Mouse (Mus musculus) CH12.LX (cell line): ENCODE measurements around the gene Dnajb11. TPM values are rescaled to one million over a fixed set of nuclear protein-coding genes. Genes with fewer than 3 reads are reported as not detected.

ENCODE experiments used
- DNase-seq: peaks from one replicate; pipeline ENCODE4 v3.0.0-alpha.2; 2013; ENCODE audit errors: extremely low read depth
- H3K27ac ChIP-seq: 2 replicates; pipeline ENCODE4 v1.5.1; 2012; ENCODE audit warnings: low read depth, mild to moderate bottlenecking, control low read depth, moderate library complexity; ENCODE audit not compliant: insufficient read depth
- H3K27me3 ChIP-seq: replicated peaks from 2 replicates; pipeline ENCODE3; 2012; ENCODE audit warnings: inconsistent platforms
- H3K36me3 ChIP-seq, 2 experiments: replicated peaks in 1 of 2; 2 replicates each; pipeline versions ENCODE3 to v1.6.1; 2012; ENCODE audit warnings: inconsistent platforms in 1 of 2, low read length in 1 of 2, mild to moderate bottlenecking in 1 of 2, mixed read lengths in 1 of 2, moderate library complexity in 1 of 2; ENCODE audit not compliant: control insufficient read depth in 1 of 2, insufficient read depth in 1 of 2
- H3K4me1 ChIP-seq, 2 experiments: 2 replicates each; pipeline ENCODE4 v1.6.1; 2012; ENCODE audit warnings: inconsistent platforms in 1 of 2, moderate library complexity in 1 of 2; ENCODE audit not compliant: insufficient read depth in 2 of 2, control insufficient read depth in 1 of 2
- H3K4me2 ChIP-seq: 2 replicates; pipeline ENCODE4 v1.6.1; 2012; ENCODE audit warnings: low read depth, mild to moderate bottlenecking, control low read depth; ENCODE audit not compliant: poor library complexity, insufficient read depth, severe bottlenecking
- H3K4me3 ChIP-seq, 3 experiments: fragments of 150-350 bp in 1 of 3; sonication (generic) in 1 of 3; replicated peaks in 1 of 3; 2 replicates each; pipeline versions ENCODE3 to v1.5.1; 2011 to 2012; ENCODE audit warnings: low read depth in 2 of 3, low read length in 2 of 3, mild to moderate bottlenecking in 2 of 3, moderate library complexity in 2 of 3, control low read depth in 1 of 3, improper control_type of control experiment in 1 of 3, inconsistent platforms in 1 of 3, mixed read lengths in 1 of 3; ENCODE audit not compliant: poor library complexity in 1 of 3
- H3K79me2 ChIP-seq: replicated peaks from 2 replicates; pipeline ENCODE4 v1.6.1; 2012; ENCODE audit warnings: mild to moderate bottlenecking, moderate library complexity; ENCODE audit not compliant: control insufficient read depth, poor library complexity, insufficient read depth, severe bottlenecking; ENCODE audit errors: extremely low read depth
- H3K9ac ChIP-seq: 2 replicates; pipeline ENCODE4 v1.6.1; 2012; ENCODE audit warnings: low read depth, mild to moderate bottlenecking, control low read depth, moderate library complexity; ENCODE audit not compliant: insufficient read depth
- H3K9me3 ChIP-seq: replicated peaks from 2 replicates; pipeline ENCODE3; 2012; ENCODE audit warnings: low read length, inconsistent platforms, mixed read lengths
- BHLHE40 ChIP-seq: IDR thresholded peaks from 2 replicates; pipeline ENCODE4 v1.6.1; 2011; ENCODE audit warnings: mild to moderate bottlenecking, low read depth, low read length, improper control_type of control experiment
- CHD2 ChIP-seq: IDR thresholded peaks from 2 replicates; pipeline ENCODE4 v1.6.1; 2011; ENCODE audit warnings: low read length, improper control_type of control experiment
- CTCF ChIP-seq, 2 experiments: IDR thresholded peaks in 1 of 2; conservative IDR thresholded peaks in 1 of 2; 2 replicates each; pipeline ENCODE4 v1.5.1; 2011 to 2012; ENCODE audit warnings: low read depth in 2 of 2, low read length in 2 of 2, improper control_type of control experiment in 1 of 2, inconsistent platforms in 1 of 2, mild to moderate bottlenecking in 1 of 2, moderate library complexity in 1 of 2
- ELF1 ChIP-seq: IDR thresholded peaks from 2 replicates; pipeline ENCODE4 v1.6.1; 2014; ENCODE audit warnings: low read depth, mild to moderate bottlenecking, inconsistent platforms, low read length, improper control_type of control experiment
- ETS1 ChIP-seq: conservative IDR thresholded peaks from 2 replicates; pipeline ENCODE4 v1.6.1; 2012; ENCODE audit warnings: low read depth, mild to moderate bottlenecking, inconsistent platforms, low read length, improper control_type of control experiment, moderate library complexity
- IRF4 ChIP-seq: IDR thresholded peaks from 2 replicates; pipeline ENCODE4 v1.6.1; 2014; ENCODE audit warnings: low read depth, mild to moderate bottlenecking, inconsistent platforms, low read length, improper control_type of control experiment
- JUND ChIP-seq: conservative IDR thresholded peaks from 2 replicates; pipeline ENCODE4 v1.6.1; 2011; ENCODE audit warnings: low read depth, low read length, improper control_type of control experiment
- KAT2A ChIP-seq: IDR thresholded peaks from 2 replicates; pipeline ENCODE4 v1.6.1; 2012; ENCODE audit warnings: low read length, improper control_type of control experiment, inconsistent platforms; ENCODE audit not compliant: insufficient replicate concordance
- MAX ChIP-seq: IDR thresholded peaks from 2 replicates; pipeline ENCODE4 v1.6.1; 2011; ENCODE audit warnings: low read length, improper control_type of control experiment
- MXI1 ChIP-seq: IDR thresholded peaks from 2 replicates; pipeline ENCODE4 v1.6.1; 2011; ENCODE audit warnings: mild to moderate bottlenecking, low read depth, low read length, improper control_type of control experiment
- MYC ChIP-seq: IDR thresholded peaks from 2 replicates; pipeline ENCODE4 v1.6.1; 2011; ENCODE audit warnings: low read depth, mild to moderate bottlenecking, improper control_type of control experiment, low read length
- NELFE ChIP-seq: IDR thresholded peaks from 2 replicates; pipeline ENCODE4 v1.6.1; 2011; ENCODE audit warnings: low read depth, low read length, improper control_type of control experiment
- NRF1 ChIP-seq: IDR thresholded peaks from 2 replicates; pipeline ENCODE4 v1.6.1; 2014; ENCODE audit warnings: low read depth, mild to moderate bottlenecking, inconsistent platforms, low read length, improper control_type of control experiment, moderate library complexity
- POLR2A ChIP-seq: IDR thresholded peaks from 2 replicates; pipeline ENCODE4 v1.6.1; 2011; ENCODE audit warnings: low read depth, mild to moderate bottlenecking, improper control_type of control experiment, low read length
- POLR2AphosphoS2 ChIP-seq: IDR thresholded peaks from 2 replicates; pipeline ENCODE4 v1.6.1; 2011; ENCODE audit warnings: low read depth, low read length, improper control_type of control experiment
- TCF12 ChIP-seq: IDR thresholded peaks from 2 replicates; pipeline ENCODE4 v1.6.1; 2014; ENCODE audit warnings: low read depth, mild to moderate bottlenecking, inconsistent platforms, low read length, improper control_type of control experiment
- UBTF ChIP-seq: IDR thresholded peaks from 2 replicates; pipeline ENCODE4 v1.6.1; 2012; ENCODE audit warnings: low read depth, mild to moderate bottlenecking, inconsistent platforms, low read length, improper control_type of control experiment, moderate library complexity
- USF1 ChIP-seq: IDR thresholded peaks from 2 replicates; pipeline ENCODE4 v1.6.1; 2014; ENCODE audit warnings: low read depth, mild to moderate bottlenecking, inconsistent platforms, low read length, improper control_type of control experiment
- USF2 ChIP-seq: conservative IDR thresholded peaks from 2 replicates; pipeline ENCODE4 v1.6.1; 2011; ENCODE audit warnings: low read depth, low read length, improper control_type of control experiment
- ZKSCAN1 ChIP-seq: IDR thresholded peaks from 2 replicates; pipeline ENCODE4 v1.6.1; 2012; ENCODE audit warnings: low read depth, inconsistent platforms, low read length, improper control_type of control experiment, borderline replicate concordance
- ZMIZ1 ChIP-seq: IDR thresholded peaks from 2 replicates; pipeline ENCODE4 v1.6.1; 2012; ENCODE audit warnings: low read depth, mild to moderate bottlenecking, inconsistent platforms, low read length, improper control_type of control experiment
- dilution Hi-C: fragments of 300-500 bp; cut with MboI; formaldehyde crosslinking; loops from 2 replicates; pipeline ENCODE4 v1.14.3; 2020; ENCODE audit warnings: low sequenced_read_pairs; ENCODE audit not compliant: extremely low pct_unique_long_range_greater_than_20kb, extremely low pct_ligation_motif_present
- in situ Hi-C: fragments of 300-500 bp; cut with MboI; formaldehyde crosslinking; loops from 3 replicates; pipeline ENCODE4 v1.14.3; 2019; ENCODE audit warnings: low sequenced_read_pairs, low pct_ligation_motif_present, low pct_unique_long_range_greater_than_20kb, mixed read lengths
- polyA plus RNA-seq: library from polyadenylated mRNA; unstranded; fragments of >175 nt; gene quantifications from 2 replicates; pipeline ENCODE4 v1.2.1, GENCODE M21; 2012; ENCODE audit warnings: low read depth; ENCODE audit not compliant: insufficient read length
- total RNA-seq, 2 experiments: library from RNA; depleted of rRNA; stranded (reverse); fragments of 300-350 nt in 1 of 2; fragments of >200 nt in 1 of 2; gene quantifications; 2 replicates each; pipeline ENCODE4 v1.2.3; 2012 to 2014

The Dnajb11 gene
- total and polyA plus RNA-seq, 3 experiments, result 122 to 206 (median 129) TPM

DNA sequence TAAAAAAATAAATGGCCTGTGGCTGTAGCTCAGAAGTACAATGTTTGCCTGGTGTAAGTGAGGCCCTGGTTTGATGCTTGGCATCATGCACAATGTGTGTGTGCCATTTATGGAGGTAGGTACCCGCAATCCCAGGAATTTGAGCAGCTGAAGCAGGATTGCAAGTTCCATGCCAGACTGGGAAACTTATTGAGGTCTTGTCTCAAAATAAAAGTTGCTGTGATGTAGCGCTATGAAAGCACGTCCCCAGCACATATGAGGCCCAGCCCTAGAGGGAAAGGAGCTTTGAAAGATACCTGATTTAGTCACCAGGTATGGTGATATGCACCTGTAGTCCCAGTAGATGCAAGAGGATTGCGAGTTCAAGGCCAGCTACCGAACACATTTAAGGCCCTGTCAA is 64.1 kb downstream of the Dnajb11 start:
- Histone ChIP-seq H3K27me3 (no peaks in the 10 kb centered on the region), H3K4me2 (no peak overlapping the region), H3K9me3 (no peaks in the 10 kb centered on the region), H3K36me3 (no peaks in the 10 kb centered on the region), H3K27ac (no peak overlapping the region), H3K9ac (no peak overlapping the region), H3K4me3 (no peak overlapping the region), H3K79me2 (no peaks in the 10 kb centered on the region), H3K4me1 (peaks cover 0 to 21% of the 10 kb centered on the region in 2 experiments; a peak in 2 of 4 replicates)
- in situ Hi-C loops, result no loop called here
- no peak for DNase-seq
- dilution Hi-C loops, result no loop called here
- TF ChIP-seq POLR2A, result no peak
- TF ChIP-seq CHD2, result no peak
- no peak for TF ChIP-seq ELF1
- no peak for TF ChIP-seq TCF12
- TF ChIP-seq ZKSCAN1, result no peak
- no peak for TF ChIP-seq MAX
- no peak for TF ChIP-seq NRF1
- no peak for TF ChIP-seq IRF4
- TF ChIP-seq USF2, result no peak
- TF ChIP-seq NELFE, result no peak

DNA sequence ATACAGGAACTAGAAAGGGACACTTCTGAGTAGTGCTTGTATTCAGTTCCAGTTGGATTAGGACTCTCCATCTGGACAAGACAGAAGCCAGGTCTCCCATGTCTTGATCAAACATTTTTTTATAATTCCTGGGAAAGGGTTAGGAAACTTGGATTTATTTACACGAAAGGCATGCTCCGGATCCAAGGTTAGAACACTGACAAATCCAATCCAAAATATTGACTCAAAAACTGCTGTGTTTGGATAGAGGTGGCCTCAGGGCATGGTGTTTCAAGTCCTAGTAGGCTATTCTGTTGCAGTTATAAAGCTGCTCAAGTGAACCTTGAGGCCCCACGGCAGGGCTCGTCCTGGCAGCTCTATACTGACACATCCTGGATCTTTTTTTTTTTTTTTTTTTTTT is 64.8 kb downstream of the Dnajb11 start:
- in situ Hi-C loops, result no loop called here
- no peaks in the 10 kb centered on the region for H3K27me3 ChIP-seq
- H3K4me3 ChIP-seq, result no peak overlapping the region
- no peak overlapping the region for H3K9ac ChIP-seq
- no peak for DNase-seq
- dilution Hi-C loops, result no loop called here
- no peaks in the 10 kb centered on the region for H3K9me3 ChIP-seq
- no peaks in the 10 kb centered on the region for H3K36me3 ChIP-seq
- H3K79me2 ChIP-seq, result no peaks in the 10 kb centered on the region
- H3K27ac ChIP-seq, result no peak overlapping the region
- TF ChIP-seq IRF4 (no peak), USF1 (no peak), NRF1 (no peak), ZMIZ1 (no peak), POLR2AphosphoS2 (no peak), KAT2A (no peak), ETS1 (no peak), JUND (no peak), TCF12 (no peak), ELF1 (no peak), MYC (no peak), CTCF (conservative IDR thresholded peaks at IDR 0.05 in 1 of 2, IDR thresholded peaks at IDR 0.05 in 1 of 2; ENCODE audit: low read depth in 2 of 2, low read length in 2 of 2) (no peak), MXI1 (no peak), BHLHE40 (no peak), UBTF (no peak)
- TF ChIP-seq, all 38 proteins: peak for 0
- H3K4me2 ChIP-seq, result no peak overlapping the region
- H3K4me1 ChIP-seq, result peaks cover 0 to 21% of the 10 kb centered on the region in 2 experiments; a peak in 2 of 4 replicates

Other genes with a start within 250 kb of the Dnajb11 start
- 7.2 and 9.2 TPM in 2 replicates for gene Dgkg, start 200.6 kb upstream of the Dnajb11 start, total RNA-seq (2012; rRNA removed)
- 2.3 and 3.0 TPM in 2 replicates for gene Dgkg, start 200.6 kb upstream of the Dnajb11 start, total RNA-seq (2014; rRNA removed)
- gene Dgkg, start 200.6 kb upstream of the Dnajb11 start, polyA plus RNA-seq, result 2.0 TPM in 2 replicates
- not detected in 2 replicates for gene Crygs, start 46.3 kb upstream of the Dnajb11 start, total RNA-seq (2012; rRNA removed)
- gene Crygs, start 46.3 kb upstream of the Dnajb11 start, total RNA-seq (2014; rRNA removed), result not detected in 2 replicates
- gene Crygs, start 46.3 kb upstream of the Dnajb11 start, polyA plus RNA-seq, result not detected in 2 replicates
- 15.1 and 20.4 TPM in 2 replicates for gene Tbccd1, start 176 bp upstream of the Dnajb11 start, total RNA-seq (2012; rRNA removed)
- 19.4 and 19.9 TPM in 2 replicates for gene Tbccd1, start 176 bp upstream of the Dnajb11 start, total RNA-seq (2014; rRNA removed)
- gene Tbccd1, start 176 bp upstream of the Dnajb11 start, polyA plus RNA-seq, result 16.6 and 18.6 TPM in 2 replicates
- gene Ahsg, start 33.4 kb downstream of the Dnajb11 start, total RNA-seq (2012; rRNA removed), result not detected in 2 replicates
- not detected in 2 replicates for gene Ahsg, start 33.4 kb downstream of the Dnajb11 start, total RNA-seq (2014; rRNA removed)
- gene Ahsg, start 33.4 kb downstream of the Dnajb11 start, polyA plus RNA-seq, result 0.25 and 0.43 TPM in 2 replicates
- gene Fetub, start 60.5 kb downstream of the Dnajb11 start, total RNA-seq (2012; rRNA removed), result 0.25 and 0.42 TPM in 2 replicates
- gene Fetub, start 60.5 kb downstream of the Dnajb11 start, total RNA-seq (2014; rRNA removed), result 1.0 and 1.3 TPM in 2 replicates
- 15.5 and 15.8 TPM in 2 replicates for gene Fetub, start 60.5 kb downstream of the Dnajb11 start, polyA plus RNA-seq
- not detected in 2 replicates for gene Hrg, start 93.2 kb downstream of the Dnajb11 start, total RNA-seq (2012; rRNA removed)
- gene Hrg, start 93.2 kb downstream of the Dnajb11 start, total RNA-seq (2014; rRNA removed), result not detected in 2 replicates
- not detected in 2 replicates for gene Hrg, start 93.2 kb downstream of the Dnajb11 start, polyA plus RNA-seq
- not detected in 2 replicates for gene Kng2, start 171.6 kb downstream of the Dnajb11 start, total RNA-seq (2012; rRNA removed)
- not detected in 2 replicates for gene Kng2, start 171.6 kb downstream of the Dnajb11 start, total RNA-seq (2014; rRNA removed)
- not detected in 2 replicates for gene Kng2, start 171.6 kb downstream of the Dnajb11 start, polyA plus RNA-seq
- gene Kng1, start 200.0 kb downstream of the Dnajb11 start, total RNA-seq (2012; rRNA removed), result not detected in 2 replicates
- not detected in 2 replicates for gene Kng1, start 200.0 kb downstream of the Dnajb11 start, total RNA-seq (2014; rRNA removed)
- gene Kng1, start 200.0 kb downstream of the Dnajb11 start, polyA plus RNA-seq, result not detected in 2 replicates
- gene Eif4a2, start 249.6 kb downstream of the Dnajb11 start, total RNA-seq (2012; rRNA removed), result 358 and 457 TPM in 2 replicates
- 660 and 860 TPM in 2 replicates for gene Eif4a2, start 249.6 kb downstream of the Dnajb11 start, total RNA-seq (2014; rRNA removed)
- gene Eif4a2, start 249.6 kb downstream of the Dnajb11 start, polyA plus RNA-seq, result 475 TPM in 2 replicates